Mouse (Mus musculus) G1E (cell line): ENCODE results near the gene Aurkb.

Experiments
- CTCF ChIP-seq: IDR thresholded peaks from 2 replicates; pipeline ENCODE4 v1.5.1; 2012; ENCODE audit warnings: low read depth, low read length, inconsistent platforms, mixed read lengths
- GATA1 ChIP-seq: IDR thresholded peaks from 2 replicates; pipeline ENCODE4 v1.6.1; 2012; ENCODE audit warnings: borderline replicate concordance, low read length, inconsistent platforms, mixed read lengths
- POLR2AphosphoS5 ChIP-seq: IDR thresholded peaks from 2 replicates; pipeline ENCODE4 v1.6.1; 2012; ENCODE audit warnings: low read depth, low read length, inconsistent platforms; ENCODE audit not compliant: insufficient replicate concordance
- TAL1 ChIP-seq: conservative IDR thresholded peaks from 2 replicates; pipeline ENCODE4 v1.6.1; 2012; ENCODE audit warnings: low read depth, low read length, inconsistent platforms, mixed read lengths

GRCm38 (mm10) chr11:69100639-69101360, 55.4 kb downstream of the Aurkb start:
- TF ChIP-seq GATA1 (no peak), CTCF (no peak), TAL1 (no peak), POLR2AphosphoS5 (no peak)
